Mouse (Mus musculus): ENCODE measurements around the gene Fbn1.

- 0 out of 2 replicates have a peak, but pooled peaks have one; percentile 15 for TF ChIP-seq CTCF (conservative IDR thresholded peaks at IDR 0.05; ENCODE audit: insufficient read depth, insufficient read length, low read depth, low read length)
- TF ChIP-seq POLR2A (IDR thresholded peaks at IDR 0.05; ENCODE audit: low read depth, low read length) = no peak
Observed at GRCm38 (mm10) chr2:125251781-125252180, 256.0 kb downstream of the Fbn1 start.
